Mouse (Mus musculus) CH12.LX (cell line): ENCODE results near the gene Det1.

Experiments used
- POLR2A ChIP-seq: IDR thresholded peaks from 2 replicates; pipeline ENCODE4 v1.6.1; 2011; ENCODE audit warnings: low read depth, mild to moderate bottlenecking, improper control_type of control experiment, low read length
- SMC3 ChIP-seq: IDR thresholded peaks from 2 replicates; pipeline ENCODE4 v1.6.1; 2011; ENCODE audit warnings: low read depth, low read length, improper control_type of control experiment

DNA sequence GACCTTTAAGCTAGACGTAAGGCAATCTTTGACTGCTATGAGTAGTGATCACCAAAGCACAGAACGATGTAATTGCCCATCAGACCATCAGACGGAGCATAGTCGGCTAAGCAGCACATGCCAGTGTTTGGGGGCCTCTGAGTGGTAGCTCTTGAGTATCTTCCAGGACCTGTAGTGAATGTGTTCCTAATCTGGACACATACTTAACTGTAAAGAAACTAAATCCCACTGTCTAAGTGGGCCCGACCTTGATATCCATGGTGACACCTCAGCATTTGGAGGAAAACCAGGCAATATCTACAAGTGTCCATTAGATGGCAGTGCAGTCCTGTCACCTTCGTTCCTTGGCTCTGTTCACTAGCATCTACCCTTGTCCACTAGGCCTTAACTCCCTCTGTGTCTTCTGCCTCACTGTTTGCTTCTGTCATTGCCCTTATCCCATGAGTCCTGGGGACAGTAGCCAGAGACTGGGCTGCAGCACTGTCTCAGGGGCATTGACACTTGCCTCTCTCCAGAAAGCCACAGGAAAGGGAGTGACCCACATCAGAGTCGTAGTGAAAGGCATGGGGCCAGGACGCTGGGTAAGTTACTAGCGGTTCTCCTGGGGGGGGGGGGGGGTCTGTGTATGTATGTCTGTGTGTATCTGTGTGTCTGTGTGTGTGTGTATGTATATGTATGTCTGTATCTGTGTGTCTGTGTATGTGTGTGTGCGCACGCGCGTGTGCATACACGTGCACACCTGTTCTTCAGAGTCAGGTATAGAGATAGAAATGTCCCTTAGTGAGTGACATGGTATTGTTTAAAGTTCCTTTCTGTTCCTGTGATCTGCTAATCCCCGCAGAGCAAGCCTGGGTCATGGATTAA lies 55.5 kb downstream of the Det1 start:
- TF ChIP-seq POLR2A: no peak
- peak; percentile 90 for TF ChIP-seq SMC3
